Mouse (Mus musculus) erythroblast, adult 5-6 weeks (primary cell): ENCODE measurements around the gene 4930579G24Rik. TPM values are rescaled to one million over a fixed set of nuclear protein-coding genes. Genes with fewer than 3 reads are reported as not detected.
A peak's percentile ranks its signal among the peaks of the same experiment; 100 is the strongest.

ENCODE experiments used
- ATAC-seq: replicated peaks from 2 replicates; pipeline ENCODE4 v1.8.0; 2016; ENCODE audit warnings: moderate number of reproducible peaks, mild to moderate bottlenecking, moderate TSS enrichment, inconsistent platforms; ENCODE audit not compliant: poor library complexity, low FRiP score, severe bottlenecking
- total RNA-seq, 2 experiments: library from RNA; stranded (forward) in 1 of 2; stranded (reverse) in 1 of 2; fragments of 150-400 nt in 1 of 2; fragments of 200-764, 138-1000 nt in 1 of 2; gene quantifications; 2 replicates each; pipeline versions ENCODE4 v1.2.3 to v1.2.4; 2015 to 2017; ENCODE audit warnings: low replicate concordance in 2 of 2

The 4930579G24Rik gene
- total RNA-seq (2015; ENCODE audit: low replicate concordance) (9.6 and 11.3 TPM in 2 replicates), total RNA-seq (2017; ENCODE audit: low replicate concordance) (2.6 and 8.0 TPM in 2 replicates)

- ATAC-seq = peak; percentile 92
Measured at GRCm38 (mm10) chr3:79628561-79629415, at the start of gene 4930579G24Rik. Gene 4930579G24Rik, plus strand, starts transcription at chr3:79629079.

- ATAC-seq = peak; percentile 91
Measured at GRCm38 (mm10) chr3:79579891-79580575, 48.8 kb upstream of the 4930579G24Rik start.

GRCm38 (mm10) chr3:79586804-79587203 lies 42.1 kb upstream of the 4930579G24Rik start:
- ATAC-seq = peak; percentile 84

GRCm38 (mm10) chr3:79589671-79590070 lies 39.2 kb upstream of the 4930579G24Rik start:
- ATAC-seq = no peak

GRCm38 (mm10) chr3:79590863-79591792 lies 37.8 kb upstream of the 4930579G24Rik start, which contains the start of gene Ppid:
Gene Ppid, plus strand, starts transcription at chr3:79591342.
- ATAC-seq = peak; percentile 92

GRCm38 (mm10) chr3:79591793-79592471 lies 36.9 kb upstream of the 4930579G24Rik start:
- no peak for ATAC-seq

GRCm38 (mm10) chr3:79595468-79595867 lies 33.4 kb upstream of the 4930579G24Rik start:
- ATAC-seq = no peak

GRCm38 (mm10) chr3:79609886-79610285 lies 19.0 kb upstream of the 4930579G24Rik start:
- ATAC-seq = no peak

GRCm38 (mm10) chr3:79627484-79628181 lies 1.2 kb upstream of the 4930579G24Rik start:
- ATAC-seq = peak; percentile 37

GRCm38 (mm10) chr3:79628182-79628560 lies 708 bp upstream of the 4930579G24Rik start:
- ATAC-seq = peak; percentile 22

GRCm38 (mm10) chr3:79629416-79629730 lies 494 bp downstream of the 4930579G24Rik start, which contains the start of gene Etfdh:
Gene Etfdh, minus strand, starts transcription at chr3:79629500.
- peak; percentile 63 for ATAC-seq

- no peak for ATAC-seq
Measured at GRCm38 (mm10) chr3:79652129-79652528, 23.2 kb downstream of the 4930579G24Rik start.

GRCm38 (mm10) chr3:79656682-79657081 lies 27.8 kb downstream of the 4930579G24Rik start:
- ATAC-seq = no peak

- peak; percentile 79 for ATAC-seq
Measured at GRCm38 (mm10) chr3:79664787-79665408, 36.0 kb downstream of the 4930579G24Rik start.

- no peak for ATAC-seq
Measured at GRCm38 (mm10) chr3:79670556-79670955, 41.7 kb downstream of the 4930579G24Rik start.

- no peak for ATAC-seq
Measured at GRCm38 (mm10) chr3:79672188-79672587, 43.3 kb downstream of the 4930579G24Rik start.

GRCm38 (mm10) chr3:79673082-79673481 lies 44.2 kb downstream of the 4930579G24Rik start:
- peak; percentile 66 for ATAC-seq

GRCm38 (mm10) chr3:79674641-79675040 lies 45.8 kb downstream of the 4930579G24Rik start:
- no peak for ATAC-seq
